Mouse (Mus musculus) liver, embryonic 16.5 days (tissue): Measurements from ENCODE around the gene Mcidas. TPM values are rescaled to one million over a fixed set of nuclear protein-coding genes. Genes with fewer than 3 reads are reported as not detected.

Experiments
- ATAC-seq: fragments of 200-750 bp; cut with Nextera tagmentation; 2 replicates; pipeline ENCODE4 v1.8.0; 2017; ENCODE audit warnings: low read depth, mild to moderate bottlenecking, moderate number of reproducible peaks, moderate library complexity
- H3K27ac ChIP-seq: fragments of 300-500 bp; sonication (generic); 2 replicates; pipeline ENCODE4 v1.5.1; 2014; ENCODE audit warnings: mild to moderate bottlenecking, low read length
- H3K27me3 ChIP-seq: fragments of 300-500 bp; sonication (generic); 2 replicates; pipeline ENCODE4 v1.6.1; 2014; ENCODE audit warnings: low read depth, low read length, mixed read lengths; ENCODE audit not compliant: control insufficient read depth, insufficient read depth
- H3K36me3 ChIP-seq: fragments of 300-500 bp; sonication (generic); 2 replicates; pipeline ENCODE4 v1.6.1; 2014; ENCODE audit warnings: mild to moderate bottlenecking; ENCODE audit not compliant: control insufficient read depth, insufficient read depth
- H3K4me1 ChIP-seq: fragments of 300-500 bp; sonication (generic); 2 replicates; pipeline ENCODE4 v1.6.1; 2014; ENCODE audit warnings: low read depth, low read length, mixed read lengths; ENCODE audit not compliant: control insufficient read depth
- H3K4me2 ChIP-seq: fragments of 300-500 bp; sonication (generic); 2 replicates; pipeline ENCODE4 v1.6.1; 2014; ENCODE audit warnings: low read depth, low read length, mixed read lengths
- H3K4me3 ChIP-seq: fragments of 300-500 bp; sonication (generic); 2 replicates; pipeline ENCODE4 v1.5.1; 2014; ENCODE audit warnings: low read depth, mild to moderate bottlenecking, low read length
- H3K9ac ChIP-seq: fragments of 300-500 bp; sonication (generic); 2 replicates; pipeline ENCODE4 v1.6.1; 2014; ENCODE audit warnings: low read depth, low read length
- H3K9me3 ChIP-seq: fragments of 300-500 bp; sonication (generic); replicated peaks from 2 replicates; pipeline ENCODE4 v1.6.1; 2016; ENCODE audit warnings: low read length; ENCODE audit not compliant: control insufficient read depth
- WGBS: fragments of 180-500 bp; shearing (Covaris S2); extraction: QIAGEN DNeasy Blood & Tissue Kit; methylation state at CpG from one replicate; pipeline ENCODE4 v1.1.7; 2014; ENCODE audit not compliant: insufficient replicate concordance; 5-methylcytosine and 5-hydroxymethylcytosine counted together
- polyA plus RNA-seq: library from polyadenylated mRNA; unstranded; fragments of >200 nt; fragmentation: Nextera tagmentation; extraction: Ambion mirVana; gene quantifications from 2 replicates; pipeline ENCODE4 v1.2.1, GENCODE M21; 2015

Gene Mcidas
- not detected in 2 replicates for polyA plus RNA-seq

DNA sequence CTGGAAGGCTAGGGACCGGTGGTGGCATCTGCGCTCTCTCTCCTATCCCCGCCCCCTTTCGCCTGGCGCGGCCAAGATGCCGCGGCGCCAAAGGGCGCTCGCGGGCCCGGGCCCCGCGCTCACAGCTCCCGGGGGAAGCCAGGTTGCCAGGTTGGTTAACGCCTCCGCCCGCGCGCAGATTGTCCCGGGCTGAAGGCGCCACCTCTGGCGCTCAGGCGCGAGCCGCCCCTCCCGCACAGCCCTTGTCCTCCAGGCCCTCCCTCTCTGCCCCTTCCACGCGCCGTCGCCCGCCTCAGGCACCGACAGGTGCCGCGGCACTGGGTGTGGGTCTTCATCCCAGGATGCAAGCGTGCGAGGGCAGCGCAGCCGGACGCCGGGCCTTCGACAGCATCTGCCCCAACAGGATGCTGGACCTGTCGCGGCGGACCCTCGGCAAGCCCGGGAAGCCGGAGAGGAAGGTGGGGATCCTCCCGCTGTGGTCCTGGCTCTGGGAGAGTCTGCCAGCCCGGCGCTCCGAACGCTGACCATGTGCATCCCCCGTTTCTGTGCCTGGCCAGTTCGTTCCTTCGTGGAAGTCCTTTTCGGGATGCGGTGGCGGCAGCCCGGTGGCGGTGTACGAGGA is at the start of gene Mcidas:
Mcidas (plus strand) TSS at position 315 of the 622 bp plus-strand sequence.
- Histone ChIP-seq H3K27me3 (peaks cover 91% of the 10 kb centered on the region), H3K9ac (no peak within 1 kb of the TSS), H3K4me1 (peaks cover 8% of the 10 kb centered on the region), H3K27ac (no peak within 1 kb of the TSS), H3K9me3 (no peaks in the 10 kb centered on the region), H3K36me3 (no peaks in the 10 kb centered on the region), H3K4me2 (peak within 1 kb of the TSS; percentile 58), H3K4me3 (peak within 1 kb of the TSS; percentile 46)
- WGBS = under 1% methylated on average over 63 of the region's 63 CpGs
- ATAC-seq = 0 out of 2 replicates have a peak, but pooled peaks have one; percentile 9

DNA sequence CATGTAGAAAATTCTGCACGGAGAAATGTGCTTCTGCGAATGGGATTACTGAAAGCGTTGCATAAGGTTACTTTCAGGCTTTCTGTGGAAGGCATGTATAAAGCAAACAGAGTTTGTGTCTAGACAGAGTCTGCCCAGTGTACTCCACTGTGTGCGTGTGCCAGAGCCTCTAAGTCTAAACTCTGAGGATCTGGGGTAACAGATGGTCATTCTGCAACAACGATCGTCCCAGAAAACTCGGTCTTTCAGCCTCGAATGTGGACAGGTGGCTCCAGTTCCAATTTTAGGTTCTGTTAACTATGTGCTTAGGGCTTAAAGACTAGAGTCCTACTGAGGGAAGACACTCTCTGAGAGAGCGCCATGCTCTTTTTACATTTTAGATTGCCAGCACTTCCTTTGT is 48.3 kb upstream of the Mcidas start:
- 85% methylated on average over 9 of the region's 9 CpGs for WGBS
- ATAC-seq = no peak
- no peaks in the 10 kb centered on the region for H3K9me3 ChIP-seq
- H3K27ac ChIP-seq = no peak overlapping the region
- H3K9ac ChIP-seq = no peak overlapping the region
- peaks cover 7% of the 10 kb centered on the region for H3K36me3 ChIP-seq
- no peaks in the 10 kb centered on the region for H3K27me3 ChIP-seq
- H3K4me3 ChIP-seq = no peak overlapping the region
- no peaks in the 10 kb centered on the region; the same call in 1 of the 2 replicates for H3K4me1 ChIP-seq
- no peak overlapping the region for H3K4me2 ChIP-seq

DNA sequence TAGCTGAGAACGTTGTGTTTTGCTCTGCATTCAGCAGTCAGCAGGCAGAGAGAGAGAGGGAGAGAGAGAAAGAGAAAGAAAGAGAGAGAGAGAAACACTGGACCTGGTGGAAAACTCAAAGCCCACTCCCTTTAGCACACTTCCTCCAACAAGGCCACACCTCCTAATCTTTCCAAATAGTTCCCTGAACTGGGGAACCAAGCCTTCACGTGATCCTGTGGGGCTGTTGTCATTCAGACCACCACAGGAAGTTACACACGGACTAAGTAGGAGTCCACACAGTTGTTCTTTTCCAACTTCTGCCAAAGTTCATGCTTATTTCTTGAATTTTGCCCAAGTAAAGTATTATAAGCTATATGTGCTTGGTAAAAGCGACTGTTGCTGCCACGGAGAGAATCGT is 47.7 kb upstream of the Mcidas start:
- Histone ChIP-seq H3K9me3 (no peaks in the 10 kb centered on the region), H3K27ac (no peak overlapping the region), H3K4me3 (no peak overlapping the region), H3K36me3 (peaks cover 7% of the 10 kb centered on the region; the same call in 1 of the 2 replicates), H3K4me1 (no peaks in the 10 kb centered on the region; the same call in 1 of the 2 replicates), H3K27me3 (no peaks in the 10 kb centered on the region), H3K9ac (no peak overlapping the region), H3K4me2 (no peak overlapping the region)
- no peak for ATAC-seq
- WGBS = 63% methylated on average over 6 of the region's 6 CpGs

DNA sequence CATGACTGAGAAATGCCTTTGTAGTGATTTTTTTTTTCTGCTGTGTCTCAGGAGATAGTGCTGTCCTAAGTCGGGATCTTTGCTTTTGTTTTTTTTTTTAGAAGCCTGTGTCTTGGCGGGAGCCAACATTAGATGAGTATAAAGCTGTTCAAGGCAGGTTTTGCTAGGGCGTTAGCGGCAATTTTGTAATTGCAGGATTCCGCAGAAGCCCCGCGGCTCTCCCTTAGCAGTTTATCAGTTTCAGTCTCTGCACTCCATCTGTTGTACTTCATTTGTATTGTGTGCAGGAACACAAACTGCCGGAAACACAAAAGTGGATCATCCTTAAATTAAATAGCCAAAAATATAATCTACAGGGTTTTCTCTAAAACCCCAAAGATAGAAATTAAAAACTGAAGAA is 39.6 kb upstream of the Mcidas start:
- Histone ChIP-seq H3K9ac (no peak overlapping the region), H3K27me3 (no peaks in the 10 kb centered on the region), H3K27ac (no peak overlapping the region), H3K4me3 (no peak overlapping the region), H3K9me3 (no peaks in the 10 kb centered on the region), H3K36me3 (peaks cover 7% of the 10 kb centered on the region; the same call in 1 of the 2 replicates), H3K4me2 (no peak overlapping the region), H3K4me1 (no peaks in the 10 kb centered on the region)
- WGBS = 84% methylated on average over 8 of the region's 8 CpGs
- ATAC-seq = no peak

DNA sequence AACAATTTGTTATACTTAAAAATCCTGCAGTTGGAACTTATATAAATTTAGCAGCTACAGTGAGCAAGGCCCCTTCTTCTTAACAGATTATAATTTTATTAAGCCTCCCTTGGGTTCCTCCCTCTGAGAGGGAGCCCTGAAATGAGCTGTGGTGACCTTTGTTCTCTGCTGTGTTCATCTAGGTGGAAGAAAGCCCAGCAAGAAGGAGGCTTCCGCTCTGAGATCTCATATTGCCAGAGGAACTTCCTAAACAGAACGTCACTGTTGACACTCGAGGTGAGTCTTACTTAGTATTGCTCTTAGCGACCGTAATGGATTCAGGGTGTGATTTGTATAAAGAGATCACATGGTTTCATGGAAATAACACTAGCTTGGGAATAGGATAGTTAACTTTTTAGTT is 30.6 kb upstream of the Mcidas start:
- Histone ChIP-seq H3K27me3 (no peaks in the 10 kb centered on the region), H3K4me2 (no peak overlapping the region), H3K27ac (no peak overlapping the region), H3K9ac (no peak overlapping the region), H3K4me3 (no peak overlapping the region), H3K4me1 (no peaks in the 10 kb centered on the region), H3K36me3 (no peaks in the 10 kb centered on the region; the same call in 1 of the 2 replicates), H3K9me3 (no peaks in the 10 kb centered on the region)
- no peak for ATAC-seq
- 78% methylated on average over 5 of the region's 5 CpGs for WGBS

DNA sequence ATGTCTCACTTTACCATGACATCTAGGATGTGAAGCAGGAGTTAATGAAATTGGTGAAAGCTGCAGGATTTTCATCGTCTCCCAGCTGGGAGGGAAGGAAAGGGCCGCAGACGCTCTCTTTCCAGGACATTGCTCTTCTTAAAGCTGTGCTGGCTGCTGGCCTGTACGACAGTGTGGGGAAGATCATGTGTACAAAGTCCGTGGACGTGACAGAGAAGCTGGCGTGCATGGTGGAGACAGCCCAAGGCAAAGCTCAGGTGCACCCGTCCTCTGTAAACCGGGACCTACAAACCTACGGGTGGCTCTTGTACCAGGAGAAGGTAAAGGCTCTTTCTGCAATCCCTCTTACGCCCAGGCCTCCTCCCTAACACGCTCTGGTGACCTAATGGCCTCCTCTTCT is 29.2 kb upstream of the Mcidas start:
- Histone ChIP-seq H3K4me1 (no peaks in the 10 kb centered on the region), H3K36me3 (no peaks in the 10 kb centered on the region; the same call in 1 of the 2 replicates), H3K4me2 (no peak overlapping the region), H3K9me3 (no peaks in the 10 kb centered on the region), H3K9ac (no peak overlapping the region), H3K27me3 (no peaks in the 10 kb centered on the region), H3K27ac (no peak overlapping the region), H3K4me3 (no peak overlapping the region)
- WGBS = 89% methylated on average over 12 of the region's 12 CpGs
- ATAC-seq = no peak

DNA sequence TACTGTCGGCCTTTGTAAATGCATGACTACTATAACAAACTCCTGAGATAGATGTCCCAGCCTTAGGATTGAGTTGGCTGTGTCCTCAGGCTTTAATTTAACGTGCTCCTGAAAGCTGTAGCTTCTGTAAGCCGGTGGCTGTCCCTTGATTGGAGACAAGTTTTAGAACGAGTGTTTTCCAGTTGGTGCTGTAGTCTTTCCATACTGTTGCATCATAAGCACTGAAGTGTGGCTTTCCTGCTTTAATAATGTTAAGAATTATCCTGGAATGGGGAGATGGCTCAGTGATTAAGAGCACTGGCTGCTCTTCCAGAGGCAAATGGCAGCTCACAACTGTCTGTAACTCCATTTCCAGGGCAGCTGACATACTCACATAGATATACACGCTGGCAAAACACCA is 26.4 kb upstream of the Mcidas start:
- H3K36me3 ChIP-seq = no peaks in the 10 kb centered on the region; the same call in 1 of the 2 replicates
- no peak overlapping the region for H3K4me2 ChIP-seq
- WGBS = 71% methylated on average over 5 of the region's 5 CpGs
- H3K27ac ChIP-seq = no peak overlapping the region
- H3K9me3 ChIP-seq = no peaks in the 10 kb centered on the region
- H3K4me3 ChIP-seq = no peak overlapping the region
- H3K9ac ChIP-seq = no peak overlapping the region
- ATAC-seq = no peak
- no peaks in the 10 kb centered on the region for H3K4me1 ChIP-seq
- H3K27me3 ChIP-seq = no peaks in the 10 kb centered on the region

DNA sequence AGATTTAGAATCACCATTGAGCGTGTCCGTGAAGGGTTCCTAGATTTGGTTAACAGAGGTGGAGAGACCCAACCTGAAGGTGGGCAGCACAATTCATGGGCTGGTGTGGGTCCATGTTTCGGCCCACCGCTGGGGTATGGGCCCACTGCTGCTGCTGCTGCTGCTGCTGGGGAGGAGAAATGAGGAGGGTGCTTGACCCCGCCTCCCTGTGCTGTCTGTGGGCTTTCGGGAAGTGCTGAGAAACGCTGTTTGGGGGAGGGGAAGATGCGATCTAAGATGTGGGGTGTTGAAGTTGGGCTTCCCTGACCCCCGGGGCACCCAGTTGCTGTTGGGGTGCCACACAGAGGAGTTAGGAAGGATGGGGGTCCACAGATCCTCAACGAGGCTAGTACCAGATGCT is 16.9 kb upstream of the Mcidas start:
- 28% methylated on average over 10 of the region's 10 CpGs for WGBS
- Histone ChIP-seq H3K9ac (no peak overlapping the region), H3K4me3 (no peak overlapping the region), H3K36me3 (no peaks in the 10 kb centered on the region), H3K9me3 (no peaks in the 10 kb centered on the region), H3K4me2 (no peak overlapping the region), H3K27ac (no peak overlapping the region), H3K4me1 (no peaks in the 10 kb centered on the region), H3K27me3 (peaks cover 9% of the 10 kb centered on the region)
- no peak for ATAC-seq

DNA sequence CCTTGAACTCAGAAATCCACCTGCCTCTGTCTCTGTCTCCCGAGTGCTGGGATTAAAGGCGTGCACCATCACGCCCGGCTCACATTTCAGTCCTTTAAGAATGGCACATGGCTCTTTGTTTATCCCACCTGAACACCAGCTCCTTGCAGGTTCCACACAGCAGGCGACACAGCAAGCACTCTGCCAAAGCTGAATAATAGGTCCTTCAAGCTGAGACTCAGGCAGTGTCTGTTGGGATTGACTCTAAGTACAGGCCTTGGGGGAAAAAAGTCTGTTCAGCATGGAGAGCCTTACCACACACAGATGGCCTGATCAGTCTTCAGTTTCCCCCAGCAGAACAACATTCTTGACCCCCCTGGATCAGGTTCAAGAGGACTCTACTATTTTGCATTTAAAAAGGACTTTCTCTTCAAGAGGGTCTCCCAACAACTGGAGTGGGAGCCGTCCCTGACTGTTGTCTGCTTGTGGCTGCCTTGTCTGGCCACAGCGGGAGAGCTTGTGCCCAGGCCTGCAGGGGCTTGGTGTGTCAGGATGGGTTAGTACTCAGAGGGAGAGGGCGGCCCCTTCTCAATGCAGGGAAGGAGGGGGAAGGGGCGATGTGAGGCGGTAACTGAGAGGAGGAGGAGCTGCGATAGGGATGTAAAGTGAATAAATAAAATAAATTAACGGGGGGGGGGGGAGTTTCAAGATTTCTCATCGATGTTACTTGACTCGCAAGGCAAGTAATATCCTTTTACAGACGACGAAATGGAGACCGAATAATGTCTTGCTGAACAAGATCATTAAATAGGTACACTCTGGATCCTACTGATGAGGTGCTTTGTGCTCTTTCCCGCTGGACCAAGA is 7.8 kb upstream of the Mcidas start:
- H3K4me1 ChIP-seq = peaks cover 3% of the 10 kb centered on the region
- ATAC-seq = no peak
- 13% methylated on average over 18 of the region's 18 CpGs for WGBS
- H3K9me3 ChIP-seq = no peaks in the 10 kb centered on the region
- no peak overlapping the region for H3K9ac ChIP-seq
- H3K4me2 ChIP-seq = no peak overlapping the region
- H3K27ac ChIP-seq = no peak overlapping the region
- no peak overlapping the region for H3K4me3 ChIP-seq
- peaks cover 65% of the 10 kb centered on the region for H3K27me3 ChIP-seq
- no peaks in the 10 kb centered on the region for H3K36me3 ChIP-seq
